Mouse (Mus musculus) adrenal gland, postnatal 36 days (tissue): ENCODE data around the gene Bdp1. TPM values are rescaled to one million over a fixed set of nuclear protein-coding genes. Genes with fewer than 3 reads are reported as not detected.

ENCODE experiments used
- DNase-seq, 2 experiments: peaks; one replicate each; pipeline ENCODE4 v3.0.0; 2021; ENCODE audit warnings: mixed read lengths in 1 of 2
- total RNA-seq, 2 experiments: library from RNA; stranded (reverse); gene quantifications; 2 replicates each; pipeline ENCODE4 v1.2.3; 2021

Bdp1 gene
- total RNA-seq, 2 experiments from 2014 or later: 25.4 to 38.1 TPM

GRCm38 (mm10) chr13:100001790-100002196 lies 102.1 kb downstream of the Bdp1 start:
- DNase-seq: peak; percentile 85 to 89

- no peak for DNase-seq
Measured at GRCm38 (mm10) chr13:99999078-99999477, 104.8 kb downstream of the Bdp1 start.

- no peak for DNase-seq
Measured at GRCm38 (mm10) chr13:99998099-99998498, 105.8 kb downstream of the Bdp1 start.

- no peak for DNase-seq
Measured at GRCm38 (mm10) chr13:99989592-99989991, 114.3 kb downstream of the Bdp1 start.

- DNase-seq: no peak
Measured at GRCm38 (mm10) chr13:99983320-99983719, 120.5 kb downstream of the Bdp1 start.

GRCm38 (mm10) chr13:99979406-99979805 lies 124.5 kb downstream of the Bdp1 start:
- DNase-seq: no peak

- no peak for DNase-seq
Measured at GRCm38 (mm10) chr13:99970089-99970488, 133.8 kb downstream of the Bdp1 start.

Other genes starting within 250 kb of the Bdp1 start
- gene Cartpt, start 203.0 kb downstream of the Bdp1 start, total RNA-seq: 1 to 10 TPM; 6.0 to 6.2 TPM
- gene Mccc2, start 88.4 kb downstream of the Bdp1 start, total RNA-seq: 10 to 100 TPM; 60.4 to 82.2 TPM
- 10 to 100 TPM; 13.9 to 21.7 TPM for gene Serf1, start 3.9 kb upstream of the Bdp1 start, total RNA-seq
- 10 to 100 TPM; 31.8 to 40.8 TPM for gene Smn1, start 20.8 kb upstream of the Bdp1 start, total RNA-seq
- 1 to 10 TPM; 1.6 to 1.7 TPM for gene Naip2, start 98.0 kb upstream of the Bdp1 start, total RNA-seq
- 1 to 10 TPM; 1.3 to 9.1 TPM for gene Naip5, start 142.3 kb upstream of the Bdp1 start, total RNA-seq
- under 1 TPM; 0.13 to 0.33 TPM for gene Naip6, start 213.6 kb upstream of the Bdp1 start, total RNA-seq